Comparison of ENCODE assay signal across 8 mouse cellular contexts in genomic region chr9:124423552-124424291, GRCm38 (mm10). TPM values are rescaled to one million over a fixed set of nuclear protein-coding genes. Genes with fewer than 3 reads are reported as not detected.
DNase-seq lines count a peak whose midpoint lies in the region; ATAC-seq and TF ChIP-seq lines count a peak whose summit lies in the region.

No protein-coding gene starts in this region.

- TF ChIP-seq POLR2A in embryonic fibroblast, embryonic 13.5 days (IDR thresholded peaks at IDR 0.05; ENCODE audit: low read depth, low read length): no peak; the same call in 1 of the 2 replicates

- H3K27me3 ChIP-seq in kidney, embryonic 14.5 days (ENCODE audit: control insufficient read depth, insufficient read depth, low read length): no peaks in the 10 kb centered on the region
- H3K27me3 ChIP-seq in limb, embryonic 15.5 days: no peaks in the 10 kb centered on the region

- H3K4me3 ChIP-seq in embryonic fibroblast, embryonic 13.5 days (ENCODE audit: insufficient read depth, low read length): peak overlapping the region; percentile 57
- H3K4me3 ChIP-seq in kidney, embryonic 14.5 days (ENCODE audit: low read length): peak overlapping the region; percentile 66
- H3K4me3 ChIP-seq in limb, embryonic 15.5 days: peak overlapping the region; percentile 66

- no peaks in the 10 kb centered on the region for H3K4me1 ChIP-seq in embryonic fibroblast, embryonic 13.5 days (ENCODE audit: control insufficient read depth, insufficient read depth, low read length)
- no peaks in the 10 kb centered on the region for H3K4me1 ChIP-seq in kidney, embryonic 14.5 days (ENCODE audit: control insufficient read depth, insufficient read depth, low read length)
- no peaks in the 10 kb centered on the region for H3K4me1 ChIP-seq in limb, embryonic 15.5 days

- WGBS in kidney, embryonic 14.5 days: under 1% methylated on average over 74 of the region's 74 CpGs
- WGBS in limb, embryonic 15.5 days: under 1% methylated on average over 74 of the region's 74 CpGs

- no peak for TF ChIP-seq CTCF in embryonic fibroblast, embryonic 13.5 days (IDR thresholded peaks at IDR 0.05; ENCODE audit: borderline replicate concordance, insufficient read depth, low read length)

- peak; percentile 99 for DNase-seq in 3T3-L1 (ENCODE audit: low read depth, low spot score)
- DNase-seq in adrenal gland, postnatal 4 days (ENCODE audit: low spot score in 2 of 2): peak; percentile 83 to 93
- peak; percentile 99 for DNase-seq in heart, adult 9 months (ENCODE audit: low spot score in 2 of 2)
- peak; percentile 94 to 97 for DNase-seq in monocyte, adult 2 months (ENCODE audit: low read depth in 1 of 2, low spot score in 2 of 2)
- DNase-seq in spleen, postnatal 4 days (ENCODE audit: low spot score in 2 of 2): peak; percentile 90 to 94

- H3K9ac ChIP-seq in kidney, embryonic 14.5 days (ENCODE audit: low read depth, low read length): peak overlapping the region; percentile 76
- H3K9ac ChIP-seq in limb, embryonic 15.5 days: peak overlapping the region; percentile 62

- peak; percentile 76 for ATAC-seq in kidney, embryonic 14.5 days (ENCODE audit: low FRiP score, low TSS enrichment)
- ATAC-seq in limb, embryonic 15.5 days (ENCODE audit: insufficient number of reproducible peaks, low FRiP score, low TSS enrichment, low read depth): peak; percentile 77

- peak overlapping the region; percentile 96 for H3K27ac ChIP-seq in embryonic fibroblast, embryonic 13.5 days (ENCODE audit: insufficient read depth, low read length)
- peak overlapping the region; percentile 96 for H3K27ac ChIP-seq in kidney, embryonic 14.5 days (ENCODE audit: low read depth, low read length)
- peak overlapping the region; percentile 99 for H3K27ac ChIP-seq in limb, embryonic 15.5 days

- peak overlapping the region; percentile 47 for H3K4me2 ChIP-seq in kidney, embryonic 14.5 days (replicated peaks; ENCODE audit: low read depth, low read length)
- H3K4me2 ChIP-seq in limb, embryonic 15.5 days: peak overlapping the region; percentile 72

- no peaks in the 10 kb centered on the region for H3K9me3 ChIP-seq in kidney, embryonic 14.5 days (ENCODE audit: control insufficient read depth, low read length)
- no peaks in the 10 kb centered on the region for H3K9me3 ChIP-seq in limb, embryonic 15.5 days

- H3K36me3 ChIP-seq in kidney, embryonic 14.5 days (ENCODE audit: control insufficient read depth, insufficient read depth, low read length): no peaks in the 10 kb centered on the region
- no peaks in the 10 kb centered on the region for H3K36me3 ChIP-seq in limb, embryonic 15.5 days

RNA-seq across cellular contexts. Expression of gene Ppp2r3d, which starts 53.0 kb away (rescaled TPM):
- 100 to 1,000 TPM; 163 to 165 TPM for total RNA-seq in adrenal gland, postnatal 4 days (2021)
- 44.5 and 50.0 TPM in 2 replicates for polyA plus RNA-seq in embryonic fibroblast, embryonic 13.5 days (2011; ENCODE audit: insufficient read length, low read depth, missing spikeins)
- polyA plus RNA-seq in kidney, embryonic 14.5 days (2014; fragmentation: Nextera tagmentation; extraction: Ambion mirVana): 128 and 129 TPM in 2 replicates
- 114 and 144 TPM in 2 replicates for polyA plus RNA-seq in limb, embryonic 15.5 days (2015; fragmentation: Nextera tagmentation; extraction: Ambion mirVana)

Comparison
In these comparisons a context has a peak if more than half of its experiments do, and no peak if none do; other contexts are left out.
1. Peak in every context shown above with its lines: DNase-seq, ATAC-seq, H3K4me3 ChIP-seq and H3K27ac ChIP-seq.